Mouse (Mus musculus) splenic B cell, adult 2 months (primary cell): ENCODE measurements around the gene Tmem115.

Experiments
- DNase-seq: peaks from one replicate; pipeline ENCODE4 v3.0.0-alpha.2; 2011; ENCODE audit warnings: low read depth, low spot score
- H3K27me3 ChIP-seq: 2 replicates; pipeline ENCODE4 v1.6.1; 2012; ENCODE audit warnings: mild to moderate bottlenecking, low read length, moderate library complexity, mixed read lengths; ENCODE audit not compliant: control insufficient read depth, poor library complexity, insufficient read depth, severe bottlenecking
- H3K36me3 ChIP-seq: 2 replicates; pipeline ENCODE4 v1.6.1; 2012; ENCODE audit warnings: mild to moderate bottlenecking, low read length, moderate library complexity, mixed read lengths; ENCODE audit not compliant: control insufficient read depth, poor library complexity, insufficient read depth, severe bottlenecking

Gene Tmem115

GRCm38 (mm10) chr9:107541005-107541404 lies 7.3 kb downstream of the Tmem115 start:
- Histone ChIP-seq H3K36me3 (peaks cover 10% of the 10 kb centered on the region), H3K27me3 (no peaks in the 10 kb centered on the region)
- no peak for DNase-seq

GRCm38 (mm10) chr9:107541474-107542351 lies 8.0 kb downstream of the Tmem115 start, which contains the start of the genes Cyb561d2 and Nprl2:
Cyb561d2 (minus strand) TSS chr9:107542193.
Nprl2 (plus strand) TSS chr9:107542226.
- DNase-seq = peak; percentile 94
- no peaks in the 10 kb centered on the region for H3K27me3 ChIP-seq
- peaks cover 10% of the 10 kb centered on the region for H3K36me3 ChIP-seq

GRCm38 (mm10) chr9:107542352-107542686 lies 8.6 kb downstream of the Tmem115 start:
- H3K27me3 ChIP-seq = no peaks in the 10 kb centered on the region
- DNase-seq = no peak
- H3K36me3 ChIP-seq = peaks cover 10% of the 10 kb centered on the region

- DNase-seq = no peak
- peaks cover 10% of the 10 kb centered on the region for H3K36me3 ChIP-seq
- H3K27me3 ChIP-seq = no peaks in the 10 kb centered on the region
These were observed 9.0 kb downstream of the Tmem115 start for GRCm38 (mm10) chr9:107542721-107543120.

- Histone ChIP-seq H3K36me3 (peaks cover 7% of the 10 kb centered on the region), H3K27me3 (no peaks in the 10 kb centered on the region)
- DNase-seq = no peak
These were observed 9.6 kb downstream of the Tmem115 start for GRCm38 (mm10) chr9:107543299-107543698.

- Histone ChIP-seq H3K36me3 (peaks cover 4% of the 10 kb centered on the region; the same call in 1 of the 2 replicates), H3K27me3 (no peaks in the 10 kb centered on the region)
- DNase-seq = no peak
These were observed 10.5 kb downstream of the Tmem115 start for GRCm38 (mm10) chr9:107544196-107544700.

GRCm38 (mm10) chr9:107544729-107545128 lies 11.0 kb downstream of the Tmem115 start:
- peaks cover 4% of the 10 kb centered on the region; the same call in 1 of the 2 replicates for H3K36me3 ChIP-seq
- no peak for DNase-seq
- H3K27me3 ChIP-seq = no peaks in the 10 kb centered on the region

- peaks cover 4% of the 10 kb centered on the region; the same call in 1 of the 2 replicates for H3K36me3 ChIP-seq
- H3K27me3 ChIP-seq = no peaks in the 10 kb centered on the region
- no peak for DNase-seq
These were observed 11.5 kb downstream of the Tmem115 start for GRCm38 (mm10) chr9:107545199-107545598.

- peaks cover 4% of the 10 kb centered on the region; the same call in 1 of the 2 replicates for H3K36me3 ChIP-seq
- H3K27me3 ChIP-seq = no peaks in the 10 kb centered on the region
- DNase-seq = peak; percentile 85
These were observed 11.9 kb downstream of the Tmem115 start for GRCm38 (mm10) chr9:107545602-107546001.

GRCm38 (mm10) chr9:107547026-107547425 lies 13.3 kb downstream of the Tmem115 start, which contains the start of gene Zmynd10:
Zmynd10 (plus strand) TSS chr9:107547298.
- no peaks in the 10 kb centered on the region for H3K27me3 ChIP-seq
- peak; percentile 90 for DNase-seq
- peaks cover 4% of the 10 kb centered on the region; the same call in 1 of the 2 replicates for H3K36me3 ChIP-seq

- Histone ChIP-seq H3K27me3 (no peaks in the 10 kb centered on the region), H3K36me3 (peaks cover 4% of the 10 kb centered on the region; the same call in 1 of the 2 replicates)
- DNase-seq = no peak
These were observed 14.2 kb downstream of the Tmem115 start for GRCm38 (mm10) chr9:107547957-107548356.

GRCm38 (mm10) chr9:107548820-107549219 lies 15.1 kb downstream of the Tmem115 start:
- DNase-seq = no peak

GRCm38 (mm10) chr9:107549297-107550074 lies 15.7 kb downstream of the Tmem115 start:
- peaks cover 2% of the 10 kb centered on the region; the same call in 1 of the 2 replicates for H3K36me3 ChIP-seq

More at GRCm38 (mm10) chr9:107548820-107549219, 15.1 kb downstream of the Tmem115 start:
- H3K27me3 ChIP-seq = no peaks in the 10 kb centered on the region
- H3K36me3 ChIP-seq = peaks cover 2% of the 10 kb centered on the region; the same call in 1 of the 2 replicates

GRCm38 (mm10) chr9:107550491-107551116 lies 16.9 kb downstream of the Tmem115 start:
- Histone ChIP-seq H3K27me3 (no peaks in the 10 kb centered on the region), H3K36me3 (no peaks in the 10 kb centered on the region)
- no peak for DNase-seq

More at GRCm38 (mm10) chr9:107549297-107550074, 15.7 kb downstream of the Tmem115 start:
- H3K27me3 ChIP-seq = no peaks in the 10 kb centered on the region
- no peak for DNase-seq
